Mouse (Mus musculus): ENCODE measurements at regions not wholly inside any gene's neighbourhood (a gene's known extent, or its start where the extent isn't known, plus 50 kb on each side); places are given as distances from the start of the nearest gene placed in this dataset.

DNA sequence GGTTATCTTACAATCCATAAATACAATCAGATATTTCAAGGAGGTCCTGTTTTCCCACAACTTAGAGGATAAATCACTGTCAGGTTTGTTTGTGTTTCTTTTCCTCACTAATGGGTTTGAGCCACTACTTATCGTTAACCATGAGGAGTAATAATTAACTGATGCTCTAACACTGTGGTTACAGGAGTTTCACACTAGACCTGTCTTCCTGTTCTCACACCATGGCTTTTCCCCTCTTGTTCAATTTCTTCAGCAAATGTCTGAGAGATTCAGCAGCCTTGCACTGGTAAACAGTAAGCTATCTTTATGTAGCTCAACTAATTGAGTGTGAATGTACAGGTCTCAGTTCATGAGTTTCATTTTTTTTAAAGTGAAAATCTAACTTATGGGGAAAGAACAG lies 434.3 kb upstream of the Epha7 start:
- Histone ChIP-seq H3K9me3 (replicated peaks; ENCODE audit: control insufficient read depth, low read length) (no peaks in the 10 kb centered on the region), H3K9ac (replicated peaks; ENCODE audit: low read depth, low read length) (no peak overlapping the region), H3K4me3 (ENCODE audit: low read depth, low read length) (no peak overlapping the region), H3K4me1 (ENCODE audit: control insufficient read depth, insufficient read depth) (no peaks in the 10 kb centered on the region), H3K27ac (ENCODE audit: low read depth) (no peak overlapping the region), H3K36me3 (replicated peaks; ENCODE audit: control insufficient read depth, insufficient read depth, low read length) (no peaks in the 10 kb centered on the region), H3K27me3 (ENCODE audit: control insufficient read depth, insufficient read depth, low read length) (no peaks in the 10 kb centered on the region), H3K4me2 (ENCODE audit: low read depth, low read length) (no peak overlapping the region)
- ATAC-seq (ENCODE audit: insufficient read depth, low read depth) (no peak), DNase-seq (ENCODE audit: low spot score) (no peak)
- TF ChIP-seq CTCF (IDR thresholded peaks at IDR 0.05; ENCODE audit: low read depth) (no peak), EP300 (IDR thresholded peaks at IDR 0.05; ENCODE audit: low read depth) (no peak)
- WGBS = 54% methylated on average over 1 of the region's 1 CpGs

DNA sequence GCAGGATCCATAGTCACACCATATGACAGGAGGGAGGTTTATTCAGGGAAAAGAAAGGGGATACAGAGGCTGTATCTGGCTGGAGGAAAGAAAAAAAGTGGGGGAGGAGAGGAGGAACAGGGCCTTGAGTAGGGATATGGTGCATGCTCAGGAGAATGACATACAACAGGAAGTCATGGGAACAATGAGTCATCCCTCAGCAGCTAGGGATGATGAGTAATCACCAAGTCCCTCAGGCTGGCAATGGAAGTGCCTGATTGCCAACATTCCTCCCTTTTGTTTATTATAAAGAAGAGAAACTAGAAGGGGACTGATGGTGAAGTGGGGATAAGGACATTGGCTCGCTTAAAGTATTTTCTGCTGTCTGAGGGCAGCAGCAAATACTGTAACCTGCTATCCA lies 388.6 kb upstream of the Epha7 start:
- no peak overlapping the region for H3K9ac ChIP-seq (replicated peaks; ENCODE audit: low read depth, low read length)
- no peaks in the 10 kb centered on the region for H3K27me3 ChIP-seq (ENCODE audit: control insufficient read depth, insufficient read depth, low read length)
- H3K36me3 ChIP-seq (replicated peaks; ENCODE audit: control insufficient read depth, insufficient read depth, low read length) = no peaks in the 10 kb centered on the region
- H3K4me1 ChIP-seq (ENCODE audit: control insufficient read depth, insufficient read depth) = no peaks in the 10 kb centered on the region
- no peaks in the 10 kb centered on the region for H3K9me3 ChIP-seq (replicated peaks; ENCODE audit: control insufficient read depth, low read length)
- TF ChIP-seq CTCF (IDR thresholded peaks at IDR 0.05; ENCODE audit: low read depth) = no peak
- no peak for TF ChIP-seq EP300 (IDR thresholded peaks at IDR 0.05; ENCODE audit: low read depth)
- no peak overlapping the region for H3K27ac ChIP-seq (ENCODE audit: low read depth)
- WGBS = 27% methylated on average over 1 of the region's 1 CpGs
- no peak overlapping the region for H3K4me3 ChIP-seq (ENCODE audit: low read depth, low read length)
- H3K4me2 ChIP-seq (ENCODE audit: low read depth, low read length) = no peak overlapping the region
- DNase-seq (ENCODE audit: low spot score) = peak; percentile 22
- no peak for ATAC-seq (ENCODE audit: insufficient read depth, low read depth)

DNA sequence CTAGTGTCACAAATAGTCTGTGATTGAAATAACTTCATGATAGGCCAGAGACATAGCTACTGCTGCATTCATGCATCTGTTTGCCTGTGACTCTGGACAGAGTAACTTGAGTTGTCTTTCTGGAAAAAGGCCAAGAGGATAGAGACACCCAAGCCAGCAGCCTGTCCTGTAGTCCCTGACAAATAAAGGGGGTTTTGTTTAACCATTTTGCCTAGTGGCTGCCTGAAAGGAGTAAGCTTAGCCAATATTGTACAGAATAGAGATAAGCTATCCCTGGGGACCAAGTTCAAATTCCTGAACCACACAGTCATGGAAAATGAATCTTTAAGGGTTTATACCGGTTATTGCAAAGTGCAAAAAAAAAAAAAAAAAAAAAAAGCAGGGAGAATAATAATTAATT lies 372.8 kb upstream of the Epha7 start:
- Histone ChIP-seq H3K27me3 (ENCODE audit: control insufficient read depth, insufficient read depth, low read length) (no peaks in the 10 kb centered on the region), H3K27ac (ENCODE audit: low read depth) (no peak overlapping the region), H3K36me3 (replicated peaks; ENCODE audit: control insufficient read depth, insufficient read depth, low read length) (no peaks in the 10 kb centered on the region), H3K9me3 (replicated peaks; ENCODE audit: control insufficient read depth, low read length) (no peaks in the 10 kb centered on the region), H3K9ac (replicated peaks; ENCODE audit: low read depth, low read length) (no peak overlapping the region), H3K4me3 (ENCODE audit: low read depth, low read length) (no peak overlapping the region), H3K4me1 (ENCODE audit: control insufficient read depth, insufficient read depth) (no peaks in the 10 kb centered on the region), H3K4me2 (ENCODE audit: low read depth, low read length) (no peak overlapping the region)
- peak; percentile 69 for ATAC-seq (ENCODE audit: insufficient read depth, low read depth)
- 11% methylated on average over 1 of the region's 1 CpGs for WGBS
- DNase-seq (ENCODE audit: low spot score) = peak; percentile 60
- TF ChIP-seq CTCF (IDR thresholded peaks at IDR 0.05; ENCODE audit: low read depth) (no peak), EP300 (IDR thresholded peaks at IDR 0.05; ENCODE audit: low read depth) (no peak)

DNA sequence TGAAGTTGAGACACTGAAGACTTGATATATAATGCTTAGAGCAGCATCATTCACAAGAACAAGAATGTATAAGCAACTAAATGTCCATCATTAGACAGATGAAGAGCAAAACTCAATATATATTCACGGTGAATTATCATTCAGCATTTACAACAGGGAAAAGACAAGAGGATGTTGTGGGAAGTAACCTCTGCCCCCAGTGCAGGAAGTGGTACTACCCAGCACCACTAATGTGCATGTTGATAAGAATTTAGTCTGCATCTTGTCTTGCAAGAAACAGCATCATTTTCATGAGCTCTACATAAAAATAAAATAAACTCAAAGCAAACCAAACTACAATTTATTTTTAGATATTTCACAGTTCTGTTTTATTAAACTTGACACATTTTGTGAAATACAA lies 359.8 kb upstream of the Epha7 start:
- TF ChIP-seq CTCF (IDR thresholded peaks at IDR 0.05; ENCODE audit: low read depth) (no peak), EP300 (IDR thresholded peaks at IDR 0.05; ENCODE audit: low read depth) (no peak)

DNA sequence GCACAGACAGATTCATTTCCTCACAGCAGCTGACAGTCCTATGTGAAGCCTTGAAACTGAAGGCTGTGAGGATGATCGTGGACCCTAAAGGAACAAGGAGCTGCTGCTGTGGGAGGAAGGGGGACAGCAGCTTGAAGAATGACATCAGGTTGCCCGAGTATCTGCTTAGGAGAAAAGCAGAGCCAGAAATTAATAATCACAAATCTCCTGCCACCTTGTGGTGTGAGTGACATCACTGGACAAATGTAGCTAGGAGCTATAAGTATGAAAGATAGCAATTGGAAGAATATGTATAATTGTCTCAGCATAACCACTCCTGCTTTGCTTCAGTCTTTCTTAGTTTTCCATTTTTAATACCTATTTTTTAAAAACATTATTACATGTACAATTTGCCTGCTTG lies 356.6 kb upstream of the Epha7 start:
- no peaks in the 10 kb centered on the region for H3K27me3 ChIP-seq (ENCODE audit: control insufficient read depth, insufficient read depth, low read length)
- no peak overlapping the region for H3K4me3 ChIP-seq (ENCODE audit: low read depth, low read length)
- H3K27ac ChIP-seq (ENCODE audit: low read depth) = no peak overlapping the region
- H3K36me3 ChIP-seq (replicated peaks; ENCODE audit: control insufficient read depth, insufficient read depth, low read length) = no peaks in the 10 kb centered on the region
- H3K9ac ChIP-seq (replicated peaks; ENCODE audit: low read depth, low read length) = no peak overlapping the region
- no peaks in the 10 kb centered on the region for H3K9me3 ChIP-seq (replicated peaks; ENCODE audit: control insufficient read depth, low read length)
- 23% methylated on average over 2 of the region's 2 CpGs for WGBS
- H3K4me2 ChIP-seq (ENCODE audit: low read depth, low read length) = no peak overlapping the region
- ATAC-seq (ENCODE audit: insufficient read depth, low read depth) (no peak), DNase-seq (ENCODE audit: low spot score) (no peak)
- 0 out of 2 replicates have a peak, but pooled peaks have one; percentile 16 for TF ChIP-seq CTCF (IDR thresholded peaks at IDR 0.05; ENCODE audit: low read depth)
- no peak for TF ChIP-seq EP300 (IDR thresholded peaks at IDR 0.05; ENCODE audit: low read depth)
- no peaks in the 10 kb centered on the region for H3K4me1 ChIP-seq (ENCODE audit: control insufficient read depth, insufficient read depth)

More for the DNA sequence above, 359.8 kb upstream of the Epha7 start:
- H3K4me3 ChIP-seq (ENCODE audit: low read depth, low read length) = no peak overlapping the region
- 45% methylated on average over 1 of the region's 1 CpGs for WGBS
- H3K27me3 ChIP-seq (ENCODE audit: control insufficient read depth, insufficient read depth, low read length) = no peaks in the 10 kb centered on the region
- no peak overlapping the region for H3K9ac ChIP-seq (replicated peaks; ENCODE audit: low read depth, low read length)
- no peaks in the 10 kb centered on the region for H3K36me3 ChIP-seq (replicated peaks; ENCODE audit: control insufficient read depth, insufficient read depth, low read length)
- H3K4me2 ChIP-seq (ENCODE audit: low read depth, low read length) = no peak overlapping the region
- DNase-seq (ENCODE audit: low spot score) (no peak), ATAC-seq (ENCODE audit: insufficient read depth, low read depth) (no peak)
- H3K4me1 ChIP-seq (ENCODE audit: control insufficient read depth, insufficient read depth) = no peaks in the 10 kb centered on the region
- no peaks in the 10 kb centered on the region for H3K9me3 ChIP-seq (replicated peaks; ENCODE audit: control insufficient read depth, low read length)
- H3K27ac ChIP-seq (ENCODE audit: low read depth) = no peak overlapping the region
